Mouse (Mus musculus): ENCODE data around the gene Samd14.
"Not testable (repeated sequence)": the region's sequence is repeated elsewhere in the genome, so short reads cannot be mapped to it uniquely, and the experiment has no call there.

The Samd14 gene

DNA sequence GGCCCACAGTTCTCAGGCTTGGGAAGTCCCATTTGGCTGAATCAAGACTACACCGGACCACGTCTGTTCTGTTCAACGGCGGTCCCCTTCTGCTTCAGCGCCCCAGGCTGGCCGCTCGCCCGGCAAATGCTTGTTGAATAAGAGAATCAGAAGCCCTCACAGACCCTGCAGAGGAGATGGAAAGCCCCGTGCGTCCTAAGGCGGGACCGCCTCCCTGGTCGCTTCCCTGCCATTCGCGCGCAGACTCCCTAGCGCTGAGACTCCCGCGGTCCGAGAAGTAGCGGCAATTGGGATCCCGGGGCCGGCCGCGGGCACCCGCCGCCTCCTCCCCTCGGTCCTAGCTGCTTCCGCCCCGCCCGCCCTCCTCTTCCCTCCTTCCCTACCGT is at the start of gene Samd14:
TSS of gene Samd14 (plus strand) at position 251 of the 386 bp plus-strand sequence.
- in situ Hi-C loops (cut with MboI, MseI), result no loop called here

DNA sequence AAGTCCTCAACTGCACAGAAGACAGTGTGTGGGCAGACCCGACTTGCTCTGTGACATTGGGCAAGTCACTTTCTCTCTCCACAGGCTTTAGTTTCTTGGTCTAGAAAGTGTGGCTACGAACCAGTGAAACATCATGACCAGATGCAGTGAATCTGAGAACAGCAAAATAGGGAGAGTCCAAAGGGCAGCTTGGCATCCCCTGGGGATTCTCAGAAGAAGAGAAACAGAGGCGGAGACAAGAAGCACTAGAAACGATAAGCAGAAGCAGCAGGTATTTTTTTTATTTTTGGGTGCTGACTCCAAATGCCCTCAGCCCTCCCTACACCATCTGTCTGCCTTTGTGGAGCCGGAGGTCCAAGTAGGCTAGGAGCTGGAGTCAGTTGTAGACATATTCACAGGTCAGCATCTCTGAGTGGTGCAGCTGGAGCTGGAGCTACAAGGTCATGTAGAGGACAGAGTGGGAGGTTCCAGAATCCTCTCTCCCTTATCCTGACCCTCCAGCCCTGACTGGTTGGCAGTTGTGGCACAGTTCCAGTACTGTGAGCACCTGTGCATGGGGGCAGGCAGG is 47.1 kb upstream of the Samd14 start:
- in situ Hi-C loops (cut with MboI, MseI), result no loop called here

DNA sequence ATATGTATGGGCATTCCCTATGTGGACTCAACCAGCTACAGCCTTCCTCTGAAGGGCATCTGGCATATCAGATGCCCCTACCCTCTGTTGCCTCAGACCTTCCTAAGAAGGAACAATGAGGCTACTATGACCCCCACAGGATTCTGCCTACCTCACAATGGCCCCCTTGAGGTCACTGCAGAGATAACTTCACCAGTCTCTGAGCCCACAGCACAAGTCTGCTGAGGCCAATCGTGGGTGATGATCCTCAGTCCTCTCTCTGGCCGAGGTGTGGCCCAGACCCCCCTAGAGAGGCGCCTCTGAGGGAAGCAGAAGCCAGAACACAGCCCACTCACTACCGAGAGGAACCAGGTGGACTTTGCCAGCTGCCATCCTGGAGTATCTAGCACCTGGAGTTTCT is 42.3 kb upstream of the Samd14 start, which contains the start of gene Hils1:
TSS of gene Hils1 (plus strand) at position 175 of the 400 bp plus-strand sequence.
- in situ Hi-C loops (cut with MboI, MseI), result no loop called here

DNA sequence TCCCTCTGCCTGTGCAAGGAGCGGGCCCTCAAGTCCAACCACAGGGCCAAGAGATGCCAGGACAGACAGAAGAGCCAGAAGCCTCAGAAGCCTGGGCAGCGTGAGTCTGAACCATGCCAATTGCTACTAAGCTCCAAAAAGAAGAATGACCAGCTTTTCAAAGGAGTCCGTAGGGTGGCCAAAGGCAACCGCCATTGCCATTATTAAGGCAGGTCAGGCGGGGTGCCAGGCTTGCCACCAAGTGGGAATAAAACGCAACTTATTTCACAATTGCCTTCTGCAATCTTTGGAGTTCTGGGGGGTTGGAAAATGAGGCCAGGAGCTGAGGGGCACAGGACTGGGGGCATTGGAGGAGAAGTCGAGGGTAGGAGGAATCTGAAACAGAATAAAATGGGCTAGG is 41.5 kb upstream of the Samd14 start:
- in situ Hi-C loops (cut with MboI, MseI), result no loop called here

GRCm38 (mm10) chr11:94969709-94970108 is 40.0 kb upstream of the Samd14 start:
- in situ Hi-C loops (cut with MboI, MseI), result not testable (repeated sequence)

DNA sequence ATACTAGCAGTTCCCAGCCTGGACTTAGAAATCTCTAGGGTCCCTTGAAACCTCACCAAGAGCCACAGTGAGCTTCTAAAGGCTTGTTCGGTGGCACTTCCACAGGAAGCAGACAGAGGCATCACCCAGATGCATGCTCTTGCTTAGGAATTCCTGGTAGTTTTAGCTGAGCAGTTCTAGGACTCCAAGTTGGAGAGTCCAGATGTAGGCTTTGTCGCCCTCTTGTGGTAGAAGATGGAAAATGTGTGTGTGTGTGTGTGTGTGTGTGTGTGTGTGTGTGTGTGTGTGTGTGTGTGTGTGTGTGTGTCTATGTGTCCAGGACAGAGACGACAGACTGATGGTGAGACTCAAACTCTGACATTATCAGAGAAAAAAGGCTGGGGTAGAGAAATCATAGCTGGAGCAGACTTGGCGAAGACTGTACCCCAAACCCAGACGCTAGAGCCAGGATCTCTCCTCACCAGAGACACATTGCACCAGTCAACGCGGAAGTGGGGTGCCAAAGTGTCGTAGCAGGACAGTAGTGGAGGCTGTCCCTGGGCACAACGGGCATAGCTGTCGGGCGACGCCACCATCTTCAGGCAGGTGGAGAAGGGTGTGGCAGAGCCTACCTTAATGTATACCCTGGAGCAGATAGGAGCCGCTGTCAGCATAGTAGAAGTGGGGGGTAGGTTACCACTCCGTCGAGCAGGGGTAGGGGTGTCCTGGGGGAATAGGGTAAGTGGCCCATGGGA is 39.3 kb upstream of the Samd14 start:
- in situ Hi-C loops (cut with MboI, MseI), result no loop called here

DNA sequence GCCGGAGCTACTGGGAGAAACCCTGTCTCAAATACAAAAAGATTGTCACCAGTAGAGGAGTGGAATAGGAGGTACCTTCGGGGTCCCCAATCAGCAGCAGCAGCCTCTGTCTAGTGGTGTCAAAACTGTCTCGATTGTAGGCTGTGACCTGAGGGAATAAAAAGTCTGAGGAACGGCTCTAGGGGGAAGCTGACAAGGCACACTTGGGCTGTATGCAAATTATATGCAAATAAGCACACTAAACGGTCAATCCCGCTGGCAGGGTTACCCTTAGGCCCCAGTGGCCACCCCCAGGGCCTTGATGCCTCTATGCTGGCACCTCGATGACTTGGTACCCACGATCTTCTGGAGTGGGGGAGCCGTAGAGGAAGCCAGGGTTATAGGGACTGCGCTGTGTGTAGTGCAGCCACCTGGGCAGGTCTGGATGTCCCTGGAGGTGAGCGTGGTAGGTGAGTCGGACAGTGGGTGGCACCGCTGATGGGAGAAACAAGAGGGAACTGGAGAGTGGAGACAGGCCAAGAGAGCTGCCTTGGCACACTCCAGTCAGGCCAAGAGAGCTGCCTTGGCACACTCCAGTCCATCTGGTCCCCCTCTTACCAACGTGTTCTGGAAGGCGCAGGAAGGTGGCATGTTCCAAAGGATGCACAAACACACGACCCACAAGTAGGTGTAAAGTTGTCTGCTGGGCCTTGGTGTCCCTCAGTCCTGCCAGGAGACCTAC is 37.6 kb upstream of the Samd14 start:
- in situ Hi-C loops (cut with MboI, MseI), result no loop called here

DNA sequence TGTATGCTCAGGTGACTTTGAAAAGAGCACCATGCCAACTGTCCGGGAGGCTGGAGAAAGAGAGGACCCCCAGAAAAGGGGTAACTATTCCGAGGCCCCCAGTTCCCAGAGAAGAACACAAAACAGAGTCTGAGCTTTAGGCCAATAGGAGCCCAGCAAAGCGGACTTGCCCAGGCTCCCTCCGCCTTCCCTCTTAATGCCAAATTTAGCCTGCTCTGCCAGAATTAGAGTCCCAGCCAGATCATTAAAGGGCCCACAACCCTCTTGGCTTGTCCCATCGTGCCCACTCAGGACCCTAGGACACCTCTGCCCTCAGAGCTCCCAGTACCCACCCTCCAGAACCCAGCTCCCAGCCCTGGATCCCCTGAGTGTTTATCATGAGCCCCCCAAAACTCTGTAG is 36.8 kb upstream of the Samd14 start:
- in situ Hi-C loops (cut with MboI, MseI), result no loop called here

DNA sequence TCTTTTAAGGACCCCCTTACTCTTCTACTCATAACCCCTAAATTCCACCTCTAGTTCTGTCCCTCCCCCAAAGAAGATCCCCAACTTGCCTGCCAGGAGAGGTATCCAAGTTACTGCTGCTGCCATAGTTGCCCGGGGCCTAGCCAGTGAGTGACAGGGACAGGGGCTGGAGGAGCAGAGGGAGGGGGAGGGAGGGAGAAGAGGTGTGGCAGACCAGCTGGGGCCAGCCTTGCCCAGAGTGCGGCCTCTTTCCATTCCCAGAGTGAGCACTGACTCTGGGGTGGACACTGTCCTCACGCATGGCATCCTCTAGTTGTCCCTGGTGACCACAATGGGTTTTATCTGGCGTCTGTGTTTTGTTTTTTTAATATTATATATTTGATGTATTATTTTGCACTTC is 36.4 kb upstream of the Samd14 start:
- in situ Hi-C loops (cut with MboI, MseI), result no loop called here

- in situ Hi-C loops (cut with MboI, MseI), result no loop called here
These were observed 34.7 kb upstream of the Samd14 start for GRCm38 (mm10) chr11:94974951-94975350.

DNA sequence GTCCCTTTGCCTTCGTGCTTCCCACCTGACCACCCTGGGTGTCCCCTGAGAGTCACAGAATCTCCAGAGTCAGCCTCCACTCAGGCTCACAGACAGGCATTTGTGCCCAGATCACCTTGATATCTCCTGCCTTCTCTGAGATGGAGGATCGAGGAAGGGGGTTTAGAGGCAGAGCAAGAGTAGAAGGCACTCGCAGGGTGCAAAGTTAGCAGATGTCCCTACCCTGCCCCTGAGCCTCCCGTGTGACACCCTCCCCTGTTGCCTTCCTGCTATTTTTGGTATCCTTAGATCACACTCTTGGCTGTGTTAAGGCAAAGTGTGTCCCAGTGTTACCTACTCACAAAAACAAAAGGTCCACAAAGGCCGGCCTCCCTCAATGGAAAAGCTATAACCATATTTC is 33.5 kb upstream of the Samd14 start, which contains the start of gene Sgca:
TSS of gene Sgca (minus strand) at position 129 of the 400 bp plus-strand sequence.
- in situ Hi-C loops (cut with MboI, MseI), result no loop called here

DNA sequence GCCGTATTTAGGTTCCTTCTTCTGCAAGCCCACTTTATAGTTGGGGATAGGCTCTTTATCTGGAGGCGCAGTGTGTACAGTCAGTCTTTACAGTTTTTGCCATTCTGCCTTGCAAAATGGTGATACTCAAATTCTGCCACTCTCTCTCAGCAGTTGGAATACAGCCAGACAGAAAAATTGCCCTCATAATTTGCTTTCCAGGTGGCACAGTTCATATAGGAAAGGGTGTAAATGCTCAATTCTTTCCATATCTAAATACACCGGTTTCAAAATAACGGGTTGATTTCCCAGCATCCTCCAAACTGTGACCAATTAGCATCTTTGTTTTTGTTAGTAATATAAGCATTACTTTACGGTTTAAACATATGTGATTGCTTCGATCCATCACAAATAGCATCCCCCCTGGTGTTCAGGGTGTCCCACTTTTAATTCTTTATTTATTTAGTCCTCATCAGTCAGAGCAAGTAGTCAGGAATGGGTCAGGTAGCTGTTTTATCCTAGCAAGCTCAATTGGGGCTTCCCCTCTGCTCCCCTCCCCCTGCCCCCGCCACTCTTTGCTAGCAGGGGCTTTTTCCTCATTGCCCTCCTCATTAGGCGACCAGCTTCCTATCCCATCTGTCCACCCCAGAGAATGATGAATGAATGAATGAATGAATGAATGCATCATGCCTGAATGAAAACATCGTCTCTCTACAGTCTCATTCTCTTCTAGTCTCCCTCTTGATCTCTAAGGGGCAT is 31.3 kb upstream of the Samd14 start:
- in situ Hi-C loops (cut with MboI, MseI), result no loop called here

DNA sequence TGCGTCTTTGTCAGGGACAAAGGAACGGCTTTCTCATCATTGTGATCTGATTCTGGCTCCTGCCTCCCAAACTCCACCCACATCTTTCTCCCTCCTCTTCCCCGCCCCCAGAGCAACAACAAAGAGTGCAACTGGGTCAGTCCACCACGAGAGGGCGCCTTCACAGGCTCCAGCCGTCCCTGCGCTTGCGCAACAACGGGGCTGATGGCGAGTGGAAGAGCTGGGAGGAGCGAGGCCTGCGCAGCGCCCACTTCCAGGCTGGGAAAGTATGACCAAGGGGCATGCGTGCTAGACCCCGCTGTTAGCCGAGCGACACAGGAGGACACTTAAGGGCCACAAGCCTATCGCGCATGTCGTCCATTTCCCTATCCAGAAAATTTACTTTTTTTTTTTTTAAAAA is 30.7 kb upstream of the Samd14 start:
- in situ Hi-C loops (cut with MboI, MseI), result no loop called here

DNA sequence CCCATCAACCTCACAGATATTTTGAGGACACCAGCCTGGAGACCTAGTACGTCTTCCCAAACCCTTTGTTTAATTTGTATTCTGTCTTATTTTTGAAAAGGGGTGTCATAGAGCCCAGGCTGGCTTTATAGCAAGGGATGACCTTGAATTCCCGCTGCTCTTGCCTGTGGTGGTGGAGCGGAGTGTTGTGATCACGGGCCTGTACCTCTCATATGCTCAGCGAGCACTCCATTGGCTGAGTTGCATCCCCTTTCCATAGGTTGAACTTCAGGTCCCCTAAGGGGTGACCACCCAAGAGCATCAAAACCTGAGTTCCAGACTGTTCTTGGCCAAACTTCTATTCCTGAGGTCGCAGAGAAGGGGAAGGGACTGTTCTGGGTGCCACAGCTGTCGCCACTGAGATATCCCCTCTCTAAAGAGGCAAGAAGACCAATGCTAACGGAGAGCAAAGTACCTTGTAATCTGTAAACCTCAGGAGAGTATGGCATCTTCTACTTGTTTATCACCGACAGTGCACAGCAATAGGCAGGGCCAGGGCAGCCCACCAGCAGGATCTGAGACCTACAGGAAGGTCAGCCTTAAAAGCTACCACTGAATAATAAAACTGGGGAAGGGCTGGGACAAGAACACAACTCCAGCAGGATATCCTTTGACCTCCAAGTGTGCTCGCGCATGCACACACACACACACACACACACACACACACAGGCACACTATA is 30.1 kb upstream of the Samd14 start:
- in situ Hi-C loops (cut with MboI, MseI), result no loop called here

- in situ Hi-C loops (cut with MboI, MseI), result no loop called here
These were observed 24.5 kb upstream of the Samd14 start for GRCm38 (mm10) chr11:94985140-94985539.

- in situ Hi-C loops (cut with MboI, MseI), result no loop called here
These were observed 23.9 kb upstream of the Samd14 start for GRCm38 (mm10) chr11:94985822-94986221.

- in situ Hi-C loops (cut with MboI, MseI), result no loop called here
These were observed 23.2 kb upstream of the Samd14 start for GRCm38 (mm10) chr11:94986435-94986834.

- in situ Hi-C loops (cut with MboI, MseI), result no loop called here
These were observed 22.3 kb upstream of the Samd14 start for GRCm38 (mm10) chr11:94987341-94987740.

- in situ Hi-C loops (cut with MboI, MseI), result no loop called here
These were observed 21.8 kb upstream of the Samd14 start for GRCm38 (mm10) chr11:94987851-94988250.

DNA sequence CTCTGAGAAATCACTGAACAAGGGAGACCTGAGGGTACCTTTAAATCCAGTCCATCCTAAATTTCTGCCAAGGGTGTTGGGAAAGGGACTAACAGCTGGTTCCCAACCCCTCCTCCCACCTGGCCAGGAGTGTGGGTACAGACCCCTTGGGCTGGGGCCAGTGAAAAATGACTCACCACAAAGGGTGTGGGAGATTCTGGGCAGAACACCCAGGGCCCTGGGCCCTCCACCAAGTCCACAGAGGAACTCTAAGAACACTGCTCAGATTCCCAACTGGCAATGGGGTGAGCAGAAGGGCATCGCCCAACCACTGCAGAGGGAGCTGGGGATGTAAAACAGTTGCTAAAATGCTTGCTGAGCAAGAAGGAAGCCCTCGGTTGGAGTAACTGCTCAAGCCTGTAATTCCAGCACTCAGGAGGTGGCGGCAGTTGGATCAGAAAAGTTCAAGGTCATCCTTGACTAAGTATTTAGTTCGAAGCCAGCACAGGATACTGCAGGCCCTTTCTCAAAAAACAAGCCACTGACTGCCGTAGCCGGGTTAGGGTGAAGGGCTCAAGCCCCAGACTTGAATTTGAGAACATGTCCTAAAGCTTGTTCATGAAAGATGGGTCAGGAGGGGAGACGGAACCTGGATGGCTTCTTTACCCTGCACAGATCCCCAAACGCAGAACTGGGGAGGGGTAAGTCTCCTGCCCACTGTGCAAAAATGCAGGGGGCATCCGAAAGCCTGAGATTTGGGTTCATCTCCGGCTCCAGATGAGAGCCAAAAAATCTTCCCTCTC is 20.7 kb upstream of the Samd14 start:
- in situ Hi-C loops (cut with MboI, MseI), result no loop called here

All from regulatory T cell (primary cell).